Mouse (Mus musculus) embryo, embryonic 10 days (tissue): ENCODE measurements at regions not wholly inside any gene's neighbourhood (a gene's known extent, or its start where the extent isn't known, plus 50 kb on each side); places are given as distances from the start of the nearest gene placed in this dataset.

Experiments used
- DNase-seq: peaks from one replicate; pipeline ENCODE4 v3.0.0-alpha.2; 2015; ENCODE audit warnings: low spot score

DNA sequence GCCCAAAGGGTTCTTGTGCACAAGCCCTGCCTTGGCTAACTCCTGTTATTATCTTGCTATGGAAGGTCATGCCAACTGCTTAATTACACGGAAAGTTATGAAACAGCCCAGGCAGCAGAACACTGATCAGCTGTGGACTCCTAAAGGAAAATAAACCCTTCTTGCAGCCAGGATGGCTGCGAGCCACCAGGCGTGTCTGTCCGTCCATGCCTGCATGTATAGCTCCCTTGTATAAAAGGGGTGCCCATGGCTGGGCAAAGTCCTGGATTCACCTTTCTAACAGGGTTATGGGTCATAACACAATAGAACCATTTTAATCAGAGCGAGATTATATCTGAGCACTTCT, 169.9 kb upstream of the Map3k1 start:
- DNase-seq: no peak

GRCm38 (mm10) chr13:111979428-111980204, 170.8 kb upstream of the Map3k1 start:
- DNase-seq: peak; percentile 53

DNA sequence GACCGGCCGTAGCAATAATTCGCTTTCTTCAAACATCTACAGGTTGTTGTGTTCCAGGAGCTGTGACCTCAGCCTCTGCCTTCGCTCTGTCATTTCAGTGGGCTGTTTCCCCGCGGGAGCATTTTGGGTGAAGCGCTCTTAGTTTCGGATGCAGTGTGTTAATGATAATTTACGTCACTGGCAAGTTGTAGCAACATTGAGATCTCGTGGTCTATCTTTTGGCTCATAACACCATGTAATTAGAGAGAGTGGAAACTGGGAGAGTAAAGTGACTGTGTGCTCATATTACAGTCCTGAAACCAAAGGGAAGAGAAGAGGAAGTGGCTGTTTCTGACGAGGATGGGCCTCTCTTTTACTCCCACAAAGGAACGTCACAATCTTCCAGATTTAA, 171.4 kb upstream of the Map3k1 start:
- DNase-seq: no peak

DNA sequence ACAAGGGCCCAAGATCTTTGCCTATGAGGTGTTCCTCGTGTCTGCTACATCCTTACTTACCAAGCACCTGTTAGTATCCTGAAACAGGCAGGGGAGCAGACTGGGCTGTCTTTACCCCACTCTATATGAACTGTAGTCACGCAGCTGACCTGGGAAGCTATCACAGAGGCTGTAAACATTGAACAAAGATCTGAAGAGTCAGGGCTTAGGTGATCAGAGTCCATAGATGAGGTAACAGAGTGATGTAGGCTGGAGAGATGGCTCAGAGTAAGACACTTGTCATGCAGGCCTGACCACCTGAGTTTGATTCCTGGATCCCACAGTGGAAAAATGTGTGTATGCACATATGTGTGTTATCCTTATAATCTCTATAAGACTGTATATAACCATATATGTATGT, 172.3 kb upstream of the Map3k1 start:
- no peak for DNase-seq

DNA sequence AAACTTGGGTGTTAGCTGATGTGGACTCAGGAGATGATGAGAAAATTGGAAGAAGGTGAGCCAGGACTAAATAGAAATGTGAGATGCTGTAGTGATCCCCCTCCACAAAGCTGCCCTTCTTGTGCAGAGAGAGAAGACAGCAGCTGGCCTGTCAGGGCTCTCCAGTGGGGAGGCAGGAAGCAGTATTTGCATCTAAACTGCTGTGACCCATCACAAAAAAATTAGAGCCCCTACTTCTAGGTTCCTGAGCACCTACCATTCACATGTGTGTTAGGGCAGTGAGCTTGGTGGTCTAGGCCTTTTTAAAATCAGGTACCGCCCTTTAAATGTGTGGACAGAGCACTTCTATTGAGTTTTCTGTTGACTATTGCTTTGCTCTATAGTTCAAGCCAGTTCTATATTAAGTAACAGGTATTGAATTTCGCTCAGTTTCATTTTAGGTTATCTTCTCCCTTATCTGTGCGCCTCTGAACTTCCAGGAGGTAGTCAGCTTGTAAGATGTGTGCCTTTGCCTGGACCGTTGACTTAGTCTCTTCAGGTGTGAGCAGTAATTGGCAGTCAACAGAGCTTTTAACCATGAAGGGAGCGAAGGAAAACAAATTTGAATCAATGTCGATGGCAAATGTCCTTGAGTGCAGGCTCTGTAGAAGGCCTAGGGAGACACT, 174.1 kb upstream of the Map3k1 start:
- DNase-seq: no peak

DNA sequence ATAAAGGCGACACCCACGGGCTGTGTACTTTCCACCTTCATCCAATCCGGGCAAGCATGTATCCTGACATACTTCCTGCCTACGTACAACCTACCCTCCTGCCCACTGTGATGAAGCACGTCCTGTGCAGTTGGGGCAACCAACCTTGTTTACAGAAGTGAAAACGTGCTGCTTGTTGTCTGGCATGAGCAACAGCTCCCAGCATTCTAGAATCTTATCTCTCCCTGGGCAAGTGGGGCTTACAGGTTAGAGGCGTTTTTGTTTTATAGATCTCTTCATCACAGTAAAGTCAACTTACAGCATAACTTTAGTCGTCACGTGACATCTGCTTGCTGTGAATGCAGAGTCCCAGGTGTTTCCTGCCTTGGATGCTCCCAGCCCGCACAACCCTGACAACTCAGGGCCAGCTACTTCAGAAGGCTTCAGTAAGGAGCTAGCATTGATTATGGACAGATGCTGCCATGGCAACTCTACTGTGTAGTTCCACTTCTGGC, 175.3 kb upstream of the Map3k1 start:
- no peak for DNase-seq

DNA sequence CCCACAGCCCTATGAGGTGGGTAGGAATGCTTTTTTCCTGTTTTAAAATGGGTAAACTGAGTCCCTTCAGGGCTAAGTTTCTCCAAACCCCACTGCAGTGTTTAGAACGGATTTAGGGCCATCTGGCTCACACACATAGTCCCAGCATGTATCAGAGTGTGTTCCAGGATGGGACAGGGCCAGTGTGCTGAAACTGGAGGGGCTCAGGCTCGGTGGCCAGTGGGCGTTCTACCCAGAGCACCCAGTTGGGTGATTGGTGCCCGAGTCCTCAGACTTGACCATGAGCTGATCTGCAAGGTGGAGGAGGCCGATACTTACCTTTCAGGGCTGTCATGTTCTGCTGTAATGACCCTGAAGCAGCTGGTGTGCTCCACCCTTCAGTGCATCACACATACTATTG, 176.6 kb upstream of the Map3k1 start:
- no peak for DNase-seq

DNA sequence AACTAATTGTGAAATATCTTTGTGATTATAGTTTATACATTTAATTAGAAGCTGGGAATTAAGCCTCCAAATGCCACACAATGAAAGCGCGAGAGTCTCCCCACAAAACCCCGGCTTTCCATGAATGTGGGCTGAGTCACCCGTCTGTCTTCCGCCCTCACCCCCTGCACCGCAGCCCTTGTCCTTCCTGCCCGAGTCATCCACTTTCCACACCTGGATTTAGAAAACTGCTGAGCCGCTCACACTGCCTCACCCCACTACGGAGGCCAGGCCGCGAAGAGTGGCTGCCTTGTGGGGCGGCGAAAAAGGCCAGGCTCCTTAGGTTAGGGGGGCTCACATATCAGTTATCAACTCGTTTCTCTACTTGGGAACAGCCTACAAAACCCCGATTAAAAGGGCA, 177.9 kb upstream of the Map3k1 start:
- no peak for DNase-seq

- DNase-seq: no peak
These were observed 178.6 kb upstream of the Map3k1 start for GRCm38 (mm10) chr13:111987420-111987819.

DNA sequence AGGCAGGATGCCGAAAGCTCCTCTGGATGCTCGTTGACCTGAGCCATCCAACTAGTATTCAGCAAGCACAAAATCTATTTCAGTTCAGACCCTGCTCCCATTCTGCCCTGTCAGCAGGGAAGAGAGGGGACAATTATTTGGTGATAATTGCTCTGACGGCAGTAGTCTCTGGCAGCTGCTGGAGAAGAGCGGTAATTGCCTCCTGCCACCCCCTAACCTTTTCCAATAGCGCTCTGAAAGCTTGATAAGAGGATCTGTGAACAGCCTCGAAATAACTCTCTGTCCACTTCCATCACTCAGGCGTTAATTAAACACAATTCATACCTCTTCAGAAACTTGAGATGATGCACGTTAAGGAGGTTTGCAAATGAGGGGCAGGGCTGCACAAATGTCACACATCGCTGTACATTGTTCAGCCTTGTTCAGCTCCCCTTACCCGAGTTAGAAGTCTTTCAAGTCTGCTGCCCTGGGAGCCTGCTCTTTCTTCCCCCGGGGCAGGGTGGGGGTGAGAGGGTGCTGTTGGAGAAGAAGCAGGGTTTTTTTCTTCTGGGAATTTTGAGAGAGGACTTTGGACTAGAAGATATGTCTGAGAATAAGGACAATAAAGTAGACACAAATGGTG, 182.2 kb upstream of the Map3k1 start:
- peak; percentile 59 for DNase-seq

DNA sequence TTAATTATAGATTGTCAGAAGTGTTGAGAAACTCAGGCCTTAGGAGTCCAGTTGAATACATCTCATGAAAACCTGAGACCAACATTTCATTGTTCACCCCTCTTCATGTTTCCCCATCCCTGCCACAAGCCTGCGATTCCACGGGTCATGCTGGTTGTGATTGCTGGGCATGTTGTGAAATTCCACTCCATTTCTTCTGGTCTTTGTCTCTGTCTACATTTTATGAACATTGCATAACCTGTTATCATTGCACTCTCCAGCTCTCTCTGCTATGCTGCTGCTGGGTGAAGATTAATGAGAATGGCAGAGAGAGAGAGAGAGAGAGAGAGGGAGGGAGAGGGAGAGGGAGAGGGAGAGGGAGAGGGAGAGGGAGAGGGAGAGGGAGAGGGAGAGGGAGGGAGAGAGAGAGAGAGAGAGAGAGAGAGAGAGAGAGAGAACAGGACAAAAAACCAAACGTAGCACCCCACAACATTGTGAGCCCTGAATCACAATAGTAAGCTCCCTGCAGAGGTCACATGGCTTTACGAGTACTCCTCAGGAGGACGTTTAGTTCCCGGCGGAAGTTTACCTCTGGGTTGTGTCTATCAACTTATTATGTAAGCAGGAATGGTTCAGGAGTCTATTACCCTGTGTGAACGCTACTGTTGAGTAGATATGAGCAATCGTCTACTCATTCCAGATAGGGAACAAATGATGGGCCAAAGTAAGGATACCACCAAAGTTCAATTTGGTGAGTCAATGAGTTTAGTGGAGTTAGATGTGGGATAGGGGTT, 183.5 kb upstream of the Map3k1 start:
- no peak for DNase-seq

DNA sequence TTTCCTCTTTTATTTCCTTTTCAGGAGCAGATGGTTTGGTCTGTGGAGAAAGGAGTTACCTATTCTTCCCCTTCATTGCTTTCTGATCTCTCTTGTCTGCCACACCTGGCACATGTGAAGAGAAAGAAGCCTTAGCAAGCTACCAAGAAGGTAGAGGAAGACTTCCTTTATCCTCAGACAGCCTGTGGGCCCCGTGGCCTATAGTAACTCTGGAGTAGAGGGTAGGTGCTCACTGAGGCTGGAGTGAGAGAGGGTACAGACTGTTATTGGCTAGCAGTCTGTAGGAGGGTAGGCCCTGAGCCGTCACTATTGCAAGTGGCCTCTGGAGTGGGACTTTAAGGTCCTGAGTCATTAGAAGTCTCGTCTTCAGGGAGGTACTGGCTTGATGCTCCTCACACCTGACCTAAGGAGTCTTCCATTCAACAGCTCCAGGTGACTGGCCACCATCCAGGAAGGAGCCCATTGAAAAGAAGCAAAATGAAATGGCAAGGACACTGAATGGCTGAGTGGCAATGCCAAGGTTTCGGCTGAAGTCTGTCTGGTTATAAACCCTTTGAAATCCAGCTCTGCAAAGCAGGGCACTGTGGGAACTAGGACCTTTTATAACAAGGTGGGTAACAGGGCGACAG, 186.2 kb upstream of the Map3k1 start:
- no peak for DNase-seq

- no peak for DNase-seq
These were observed 186.9 kb upstream of the Map3k1 start for GRCm38 (mm10) chr13:111995716-111996115.

- DNase-seq: no peak
These were observed 188.1 kb upstream of the Map3k1 start for GRCm38 (mm10) chr13:111996910-111997309.

GRCm38 (mm10) chr13:111997980-111998945, 189.5 kb upstream of the Map3k1 start:
- DNase-seq: no peak

DNA sequence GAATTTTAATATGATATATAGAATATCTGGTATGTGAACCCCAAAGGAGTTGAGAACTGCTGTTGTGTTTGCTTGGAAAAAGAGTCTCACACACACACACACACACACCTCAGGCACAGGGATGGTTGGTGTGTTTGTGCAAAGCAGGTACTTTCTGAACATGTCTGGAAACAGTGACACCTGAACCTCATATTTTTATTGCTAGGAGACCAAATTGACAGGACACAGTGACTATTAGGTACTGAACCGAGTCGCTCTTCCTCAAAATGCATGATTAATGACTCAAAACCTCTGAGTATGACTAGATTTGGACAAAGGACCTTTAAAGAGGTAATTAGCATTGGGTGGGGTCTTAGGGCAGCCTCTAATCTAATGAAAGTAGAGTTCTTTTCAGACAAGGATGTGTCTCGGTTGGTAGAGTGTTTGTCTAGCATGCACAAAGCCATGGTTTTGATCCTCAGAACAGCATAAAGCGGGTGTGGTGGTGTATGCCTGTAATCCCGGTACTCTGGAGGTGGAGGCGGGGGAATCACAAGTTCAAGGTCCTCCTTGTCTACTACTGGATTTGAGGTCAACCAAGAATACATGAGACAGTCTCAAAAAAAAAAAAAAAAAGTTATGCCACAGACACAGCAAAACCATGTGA, 191.0 kb upstream of the Map3k1 start:
- no peak for DNase-seq

- DNase-seq: no peak
These were observed 191.5 kb upstream of the Map3k1 start for GRCm38 (mm10) chr13:112000293-112000665.

- no peak for DNase-seq
These were observed 191.9 kb upstream of the Map3k1 start for GRCm38 (mm10) chr13:112000696-112001095.

GRCm38 (mm10) chr13:112001155-112002025, 192.6 kb upstream of the Map3k1 start:
- peak; percentile 61 for DNase-seq
